Mouse (Mus musculus) liver, adult 2 months (tissue): ENCODE results near the gene H1foo. TPM values are rescaled to one million over a fixed set of nuclear protein-coding genes. Genes with fewer than 3 reads are reported as not detected.

ENCODE experiments used
- DNase-seq: peaks from one replicate; pipeline ENCODE4 v3.0.0-alpha.2; 2011; ENCODE audit warnings: low read depth, low spot score; ENCODE audit errors: extremely low read depth
- H3K27ac ChIP-seq: fragments of 200-500 bp; replicated peaks from 2 replicates; pipeline ENCODE4 v1.5.1; 2012; ENCODE audit warnings: low read depth, mild to moderate bottlenecking, control low read depth, inconsistent platforms, low read length; ENCODE audit not compliant: insufficient read depth
- H3K27me3 ChIP-seq: fragments of 200-500 bp; 2 replicates; pipeline ENCODE4 v1.6.1; 2012; ENCODE audit warnings: mild to moderate bottlenecking, moderate library complexity, low read length, inconsistent platforms; ENCODE audit not compliant: control insufficient read depth, insufficient read depth
- H3K36me3 ChIP-seq: fragments of 200-500 bp; 2 replicates; pipeline ENCODE4 v1.6.1; 2012; ENCODE audit warnings: low read length, inconsistent platforms; ENCODE audit not compliant: control insufficient read depth, insufficient read depth
- H3K4me1 ChIP-seq: fragments of 200-500 bp; 2 replicates; pipeline ENCODE4 v1.6.1; 2011; ENCODE audit warnings: low read length; ENCODE audit not compliant: control insufficient read depth, insufficient read depth
- H3K4me3 ChIP-seq: fragments of 200-500 bp; 2 replicates; pipeline ENCODE4 v1.5.1; 2011; ENCODE audit warnings: low read depth, mild to moderate bottlenecking, control low read depth, low read length, moderate library complexity; ENCODE audit not compliant: insufficient read depth
- H3K79me2 ChIP-seq: fragments of 200-500 bp; 2 replicates; pipeline ENCODE4 v1.6.1; 2012; ENCODE audit warnings: inconsistent platforms, mild to moderate bottlenecking, low read length, moderate library complexity; ENCODE audit not compliant: control insufficient read depth, insufficient read depth
- H3K9ac ChIP-seq: fragments of 200-500 bp; 2 replicates; pipeline ENCODE4 v1.6.1; 2012; ENCODE audit warnings: low read depth, mild to moderate bottlenecking, control low read depth, inconsistent platforms, low read length
- CTCF ChIP-seq: fragments of 200-500 bp; IDR thresholded peaks from 2 replicates; pipeline ENCODE4 v1.5.1; 2011; ENCODE audit warnings: low read depth, low read length, control low read depth
- POLR2A ChIP-seq: fragments of 200-500 bp; IDR thresholded peaks from 2 replicates; pipeline ENCODE4 v1.6.1; 2011; ENCODE audit warnings: low read length, control low read depth; ENCODE audit not compliant: insufficient read depth; ENCODE audit errors: extremely low read depth
- WGBS: fragments of 180-500 bp; shearing (Covaris S2); methylation state at CpG from one replicate; pipeline ENCODE4 v1.1.7; 2018; 5-methylcytosine and 5-hydroxymethylcytosine counted together
- polyA plus RNA-seq: library from polyadenylated mRNA; depleted of rRNA; stranded (reverse); fragments of >200 nt; gene quantifications from 2 replicates; pipeline ENCODE4 v1.2.3, GENCODE M21; 2012
- total RNA-seq: library from RNA; depleted of rRNA; stranded (reverse); fragments of >200 nt; gene quantifications from 2 replicates; pipeline ENCODE4 v1.2.3, GENCODE M21; 2014

H1foo gene
- total and polyA plus RNA-seq, 2 experiments = not detected

- no peak for TF ChIP-seq CTCF
- TF ChIP-seq POLR2A = no peak
- 62% methylated on average over 7 of the region's 7 CpGs for whole genome bisulfite sequencing
- no peak for DNase-seq
These were observed 14.5 kb downstream of the H1foo start for GRCm38 (mm10) chr6:115959151-115959691.

GRCm38 (mm10) chr6:115960322-115960721, 15.6 kb downstream of the H1foo start:
- WGBS = 95% methylated on average over 19 of the region's 19 CpGs
- TF ChIP-seq POLR2A (no peak), CTCF (no peak)

More at GRCm38 (mm10) chr6:115959151-115959691, 14.5 kb downstream of the H1foo start:
- Histone ChIP-seq H3K27me3 (no peaks in the 10 kb centered on the region), H3K27ac (no peak overlapping the region), H3K4me1 (no peaks in the 10 kb centered on the region), H3K9ac (no peak overlapping the region), H3K79me2 (no peaks in the 10 kb centered on the region), H3K36me3 (no peaks in the 10 kb centered on the region), H3K4me3 (no peak overlapping the region)

GRCm38 (mm10) chr6:115961743-115962142, 17.0 kb downstream of the H1foo start:
- no peak for TF ChIP-seq POLR2A
- Histone ChIP-seq H3K4me1 (no peaks in the 10 kb centered on the region), H3K4me3 (no peak overlapping the region)

More at GRCm38 (mm10) chr6:115960322-115960721, 15.6 kb downstream of the H1foo start:
- Histone ChIP-seq H3K79me2 (no peaks in the 10 kb centered on the region), H3K4me3 (no peak overlapping the region), H3K27ac (no peak overlapping the region), H3K27me3 (no peaks in the 10 kb centered on the region), H3K9ac (no peak overlapping the region), H3K36me3 (no peaks in the 10 kb centered on the region), H3K4me1 (no peaks in the 10 kb centered on the region)
- no peak for DNase-seq

GRCm38 (mm10) chr6:115962439-115963085, 17.8 kb downstream of the H1foo start:
- no peak for TF ChIP-seq POLR2A
- TF ChIP-seq CTCF = peak; percentile 65
- H3K9ac ChIP-seq = no peak overlapping the region
- H3K27ac ChIP-seq = no peak overlapping the region
- no peaks in the 10 kb centered on the region for H3K79me2 ChIP-seq
- H3K27me3 ChIP-seq = no peaks in the 10 kb centered on the region
- H3K4me3 ChIP-seq = no peak overlapping the region
- H3K4me1 ChIP-seq = no peaks in the 10 kb centered on the region
- WGBS = 53% methylated on average over 23 of the region's 23 CpGs
- H3K36me3 ChIP-seq = no peaks in the 10 kb centered on the region
- no peak for DNase-seq

More at GRCm38 (mm10) chr6:115961743-115962142, 17.0 kb downstream of the H1foo start:
- 85% methylated on average over 3 of the region's 3 CpGs for WGBS
- H3K36me3 ChIP-seq = no peaks in the 10 kb centered on the region
- no peak for DNase-seq
- no peaks in the 10 kb centered on the region for H3K27me3 ChIP-seq
- no peak overlapping the region for H3K9ac ChIP-seq
- no peaks in the 10 kb centered on the region for H3K79me2 ChIP-seq
- no peak overlapping the region for H3K27ac ChIP-seq

- no peak overlapping the region for H3K27ac ChIP-seq
- TF ChIP-seq CTCF (no peak), POLR2A (no peak)
- WGBS = 79% methylated on average over 9 of the region's 9 CpGs
- no peak for DNase-seq
- no peak overlapping the region for H3K4me3 ChIP-seq
- no peak overlapping the region for H3K9ac ChIP-seq
- H3K79me2 ChIP-seq = no peaks in the 10 kb centered on the region
- H3K4me1 ChIP-seq = no peaks in the 10 kb centered on the region
- no peaks in the 10 kb centered on the region for H3K36me3 ChIP-seq
- H3K27me3 ChIP-seq = no peaks in the 10 kb centered on the region
These were observed 18.9 kb downstream of the H1foo start for GRCm38 (mm10) chr6:115963656-115964055.

GRCm38 (mm10) chr6:115966227-115966966, 21.7 kb downstream of the H1foo start:
- WGBS = 93% methylated on average over 19 of the region's 19 CpGs
- Histone ChIP-seq H3K4me1 (peaks cover under 1% of the 10 kb centered on the region; the same call in 1 of the 2 replicates), H3K36me3 (no peaks in the 10 kb centered on the region), H3K4me3 (no peak overlapping the region), H3K79me2 (no peaks in the 10 kb centered on the region), H3K27me3 (no peaks in the 10 kb centered on the region), H3K9ac (no peak overlapping the region), H3K27ac (no peak overlapping the region)
- TF ChIP-seq CTCF (no peak), POLR2A (no peak)
- no peak for DNase-seq
